Mouse (Mus musculus): ENCODE data around the gene Ddo.

- TF ChIP-seq ZC3H11A (IDR thresholded peaks at IDR 0.05; ENCODE audit: borderline replicate concordance, low read depth, low read length) (no peak), ZNF384 (IDR thresholded peaks at IDR 0.05; ENCODE audit: low read depth, low read length) (no peak), CHD2 (IDR thresholded peaks at IDR 0.05; ENCODE audit: low read depth, low read length) (no peak), HCFC1 (IDR thresholded peaks at IDR 0.05; ENCODE audit: borderline replicate concordance, insufficient read depth, low read length) (no peak), MAFK (IDR thresholded peaks at IDR 0.05; ENCODE audit: insufficient read depth, low read depth, low read length) (no peak)
Observed at GRCm38 (mm10) chr10:40597177-40597576, 32.6 kb upstream of the Ddo start.

All from ES-E14 (cell line).